ENCODE assay signal across 8 mouse cellular contexts in genomic region chr8:69919876-69920662, GRCm38 (mm10). TPM values are rescaled to one million over a fixed set of nuclear protein-coding genes. Genes with fewer than 3 reads are reported as not detected.
DNase-seq lines count a peak whose midpoint lies in the region; ATAC-seq and TF ChIP-seq lines count a peak whose summit lies in the region.

No protein-coding gene starts in this region.

- H3K4me3 ChIP-seq in ES-Bruce4 (ENCODE audit: low read depth, low read length), result no peak overlapping the region
- no peak overlapping the region for H3K4me3 ChIP-seq in heart, embryonic 12.5 days
- no peak overlapping the region for H3K4me3 ChIP-seq in kidney, embryonic 14.5 days (ENCODE audit: low read length)

- H3K36me3 ChIP-seq in ES-Bruce4 (ENCODE audit: control insufficient read depth, insufficient read depth, low read length, poor library complexity, severe bottlenecking), result peaks cover 30% of the 10 kb centered on the region
- peaks cover 29% of the 10 kb centered on the region for H3K36me3 ChIP-seq in heart, embryonic 12.5 days
- peaks cover 34% of the 10 kb centered on the region for H3K36me3 ChIP-seq in kidney, embryonic 14.5 days (ENCODE audit: control insufficient read depth, insufficient read depth, low read length)

- no peaks in the 10 kb centered on the region for H3K4me1 ChIP-seq in ES-Bruce4 (ENCODE audit: control insufficient read depth, insufficient read depth, low read length)
- H3K4me1 ChIP-seq in heart, embryonic 12.5 days (replicated peaks), result peaks cover 68% of the 10 kb centered on the region
- peaks cover 12% of the 10 kb centered on the region; the same call in 1 of the 2 replicates for H3K4me1 ChIP-seq in kidney, embryonic 14.5 days (ENCODE audit: control insufficient read depth, insufficient read depth, low read length)

- H3K27ac ChIP-seq in ES-Bruce4 (ENCODE audit: insufficient read depth, low read length), result peak overlapping the region; percentile 61
- H3K27ac ChIP-seq in heart, embryonic 12.5 days (ENCODE audit: poor library complexity, severe bottlenecking), result peak overlapping the region; percentile 44
- peak overlapping the region; percentile 60; the same call in 1 of the 2 replicates for H3K27ac ChIP-seq in kidney, embryonic 14.5 days (ENCODE audit: low read depth, low read length)

- ATAC-seq in heart, embryonic 12.5 days (ENCODE audit: insufficient number of reproducible peaks, low FRiP score), result peak; percentile 64
- peak; percentile 39 for ATAC-seq in kidney, embryonic 14.5 days (ENCODE audit: low FRiP score, low TSS enrichment)

- peak overlapping the region; percentile 11; the same call in 1 of the 2 replicates for H3K9ac ChIP-seq in ES-Bruce4 (ENCODE audit: low read depth, poor library complexity, severe bottlenecking)
- peak overlapping the region; percentile 35; the same call in 1 of the 2 replicates for H3K9ac ChIP-seq in heart, embryonic 12.5 days
- no peak overlapping the region; the same call in 1 of the 2 replicates for H3K9ac ChIP-seq in kidney, embryonic 14.5 days (ENCODE audit: low read depth, low read length)

- 0 out of 2 replicates have a peak, but pooled peaks have one; percentile 16 for TF ChIP-seq EP300 in ES-Bruce4 (IDR thresholded peaks at IDR 0.05; ENCODE audit: insufficient read depth, low read depth, low read length)

- H3K9me3 ChIP-seq in ES-Bruce4 (replicated peaks; ENCODE audit: control insufficient read depth, insufficient read depth, low read length, poor library complexity, severe bottlenecking), result no peaks in the 10 kb centered on the region
- no peaks in the 10 kb centered on the region for H3K9me3 ChIP-seq in heart, embryonic 12.5 days (replicated peaks)
- no peaks in the 10 kb centered on the region for H3K9me3 ChIP-seq in kidney, embryonic 14.5 days (ENCODE audit: control insufficient read depth, low read length)

- 0 out of 2 replicates have a peak overlapping the region, but pooled peaks have one; percentile 1 for H3K4me2 ChIP-seq in heart, embryonic 12.5 days
- H3K4me2 ChIP-seq in kidney, embryonic 14.5 days (replicated peaks; ENCODE audit: low read depth, low read length), result 0 out of 2 replicates have a peak overlapping the region, but pooled peaks have one; percentile 3

- WGBS in heart, embryonic 12.5 days, result 39% methylated on average over 11 of the region's 11 CpGs
- WGBS in kidney, embryonic 14.5 days, result 30% methylated on average over 11 of the region's 11 CpGs

- no peaks in the 10 kb centered on the region for H3K27me3 ChIP-seq in ES-Bruce4 (ENCODE audit: control insufficient read depth, insufficient read depth, low read length, poor library complexity, severe bottlenecking)
- H3K27me3 ChIP-seq in heart, embryonic 12.5 days (replicated peaks), result no peaks in the 10 kb centered on the region
- no peaks in the 10 kb centered on the region for H3K27me3 ChIP-seq in kidney, embryonic 14.5 days (ENCODE audit: control insufficient read depth, insufficient read depth, low read length)

- DNase-seq in 3T3-L1 (ENCODE audit: low read depth, low spot score), result peak; percentile 85
- peak; percentile 88 for DNase-seq in embryo, embryonic 10.5 days (ENCODE audit: low spot score)
- peak; percentile 55 for DNase-seq in lung, postnatal 14 days
- peak; percentile 83 for DNase-seq in retina, postnatal 1 day
- no peak for DNase-seq in left cerebral cortex, adult 11 months (ENCODE audit: low spot score)

- no peak for TF ChIP-seq CTCF in ES-Bruce4 (IDR thresholded peaks at IDR 0.05; ENCODE audit: low read depth, low read length)

- TF ChIP-seq POLR2A in ES-Bruce4 (IDR thresholded peaks at IDR 0.05; ENCODE audit: insufficient read depth, low read length), result no peak

RNA-seq across cellular contexts. Expression of gene Yjefn3, which starts 17.6 kb away (rescaled TPM):
- 3.4 and 4.2 TPM in 2 replicates for polyA plus RNA-seq in ES-Bruce4 (2011; ENCODE audit: insufficient read depth, insufficient read length, low read depth, missing spikeins)
- 7.4 and 8.9 TPM in 2 replicates for polyA plus RNA-seq in heart, embryonic 12.5 days (2016; fragmentation: Nextera tagmentation; extraction: Ambion mirVana)
- polyA plus RNA-seq in kidney, embryonic 14.5 days (2014; fragmentation: Nextera tagmentation; extraction: Ambion mirVana), result 1.7 and 3.3 TPM in 2 replicates

RNA-seq across cellular contexts. Expression of gene Ndufa13, which starts 17.7 kb away (rescaled TPM):
- polyA plus RNA-seq in ES-Bruce4 (2011; ENCODE audit: insufficient read depth, insufficient read length, low read depth, missing spikeins), result 70.5 and 70.8 TPM in 2 replicates
- 309 and 314 TPM in 2 replicates for polyA plus RNA-seq in heart, embryonic 12.5 days (2016; fragmentation: Nextera tagmentation; extraction: Ambion mirVana)
- 192 and 272 TPM in 2 replicates for polyA plus RNA-seq in kidney, embryonic 14.5 days (2014; fragmentation: Nextera tagmentation; extraction: Ambion mirVana)

RNA-seq across cellular contexts. Expression of gene Tssk6, which starts 18.1 kb away (rescaled TPM):
- polyA plus RNA-seq in ES-Bruce4 (2011; ENCODE audit: insufficient read depth, insufficient read length, low read depth, missing spikeins), result not detected in 2 replicates
- polyA plus RNA-seq in heart, embryonic 12.5 days (2016; fragmentation: Nextera tagmentation; extraction: Ambion mirVana), result 1.9 and 3.1 TPM in 2 replicates
- 2.7 and 5.1 TPM in 2 replicates for polyA plus RNA-seq in kidney, embryonic 14.5 days (2014; fragmentation: Nextera tagmentation; extraction: Ambion mirVana)

RNA-seq across cellular contexts. Expression of gene Cilp2, which starts 32.6 kb away (rescaled TPM):
- 0.96 and 1.2 TPM in 2 replicates for polyA plus RNA-seq in ES-Bruce4 (2011; ENCODE audit: insufficient read depth, insufficient read length, low read depth, missing spikeins)
- polyA plus RNA-seq in heart, embryonic 12.5 days (2016; fragmentation: Nextera tagmentation; extraction: Ambion mirVana), result 0.78 and 0.82 TPM in 2 replicates
- polyA plus RNA-seq in kidney, embryonic 14.5 days (2014; fragmentation: Nextera tagmentation; extraction: Ambion mirVana), result 0.58 and 0.77 TPM in 2 replicates
